Mouse (Mus musculus) spleen, adult 2 months (tissue): ENCODE measurements around the gene Dnajb8. TPM values are rescaled to one million over a fixed set of nuclear protein-coding genes. Genes with fewer than 3 reads are reported as not detected.

Experiments used
- DNase-seq, 2 experiments: peaks; one replicate each; pipeline versions ENCODE4 v3.0.0 to v3.0.0-alpha.2; 2012 to 2021; ENCODE audit warnings: low spot score in 2 of 2, low read depth in 1 of 2
- H3K27ac ChIP-seq: fragments of 200-500 bp; 2 replicates; pipeline ENCODE4 v1.5.1; 2012; ENCODE audit warnings: low read length, inconsistent platforms; ENCODE audit not compliant: insufficient read depth
- H3K27me3 ChIP-seq: fragments of 200-500 bp; 2 replicates; pipeline ENCODE4 v1.6.1; 2012; ENCODE audit warnings: mild to moderate bottlenecking, moderate library complexity, low read length, inconsistent platforms; ENCODE audit not compliant: control insufficient read depth, insufficient read depth
- H3K36me3 ChIP-seq: fragments of 200-500 bp; 2 replicates; pipeline ENCODE4 v1.6.1; 2012; ENCODE audit warnings: mild to moderate bottlenecking, low read length, inconsistent platforms; ENCODE audit not compliant: control insufficient read depth, insufficient read depth
- H3K4me1 ChIP-seq: fragments of 200-500 bp; 2 replicates; pipeline ENCODE4 v1.6.1; 2011; ENCODE audit warnings: inconsistent platforms; ENCODE audit not compliant: control insufficient read depth, insufficient read depth, insufficient read length
- H3K4me3 ChIP-seq: fragments of 200-500 bp; 2 replicates; pipeline ENCODE4 v1.5.1; 2011; ENCODE audit warnings: mild to moderate bottlenecking, inconsistent platforms; ENCODE audit not compliant: insufficient read depth, insufficient read length; ENCODE audit errors: extremely low read depth
- CTCF ChIP-seq: fragments of 200-500 bp; IDR thresholded peaks from 2 replicates; pipeline ENCODE4 v1.5.1; 2011; ENCODE audit warnings: mild to moderate bottlenecking, inconsistent platforms; ENCODE audit not compliant: insufficient read depth, insufficient read length, insufficient replicate concordance; ENCODE audit errors: extremely low read depth
- POLR2A ChIP-seq: fragments of 200-500 bp; IDR thresholded peaks from 2 replicates; pipeline ENCODE4 v1.6.1; 2011; ENCODE audit warnings: low read depth, low read length, inconsistent platforms
- WGBS: fragments of 180-500 bp; shearing (Covaris S2); methylation state at CpG from one replicate; pipeline ENCODE4 v1.1.7; 2018; 5-methylcytosine and 5-hydroxymethylcytosine counted together
- polyA plus RNA-seq: library from polyadenylated mRNA; depleted of rRNA; stranded (reverse); fragments of >200 nt; gene quantifications from 2 replicates; pipeline ENCODE4 v1.2.3, GENCODE M21; 2012

Gene Dnajb8
- polyA plus RNA-seq, 1 experiment = not detected

DNA sequence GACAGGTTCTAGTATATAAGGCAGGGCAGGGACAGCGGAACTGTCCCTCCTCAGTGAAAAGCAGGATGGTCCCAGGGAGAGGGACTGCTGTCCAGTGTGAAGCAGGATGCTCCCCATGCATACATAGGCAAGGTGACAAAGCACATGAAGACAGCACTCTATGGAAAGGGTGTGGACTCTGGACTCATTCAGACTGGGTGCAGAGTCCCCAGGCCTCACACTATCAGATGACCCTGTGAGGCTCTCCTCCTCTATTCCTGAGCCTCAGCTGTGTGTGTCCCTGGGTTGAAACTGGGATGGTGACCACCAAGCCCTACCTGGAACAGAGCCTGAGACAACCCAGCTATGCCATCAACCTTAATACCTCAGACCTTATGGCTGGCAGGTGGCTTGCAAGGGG, 29.3 kb downstream of the Dnajb8 start:
- Histone ChIP-seq H3K27me3 (no peaks in the 10 kb centered on the region), H3K4me3 (no peak overlapping the region), H3K27ac (no peak overlapping the region), H3K4me1 (no peaks in the 10 kb centered on the region), H3K36me3 (peaks cover 5% of the 10 kb centered on the region)
- TF ChIP-seq CTCF (no peak), POLR2A (no peak)
- WGBS = 97% methylated on average over 1 of the region's 1 CpGs
- DNase-seq = no peak

DNA sequence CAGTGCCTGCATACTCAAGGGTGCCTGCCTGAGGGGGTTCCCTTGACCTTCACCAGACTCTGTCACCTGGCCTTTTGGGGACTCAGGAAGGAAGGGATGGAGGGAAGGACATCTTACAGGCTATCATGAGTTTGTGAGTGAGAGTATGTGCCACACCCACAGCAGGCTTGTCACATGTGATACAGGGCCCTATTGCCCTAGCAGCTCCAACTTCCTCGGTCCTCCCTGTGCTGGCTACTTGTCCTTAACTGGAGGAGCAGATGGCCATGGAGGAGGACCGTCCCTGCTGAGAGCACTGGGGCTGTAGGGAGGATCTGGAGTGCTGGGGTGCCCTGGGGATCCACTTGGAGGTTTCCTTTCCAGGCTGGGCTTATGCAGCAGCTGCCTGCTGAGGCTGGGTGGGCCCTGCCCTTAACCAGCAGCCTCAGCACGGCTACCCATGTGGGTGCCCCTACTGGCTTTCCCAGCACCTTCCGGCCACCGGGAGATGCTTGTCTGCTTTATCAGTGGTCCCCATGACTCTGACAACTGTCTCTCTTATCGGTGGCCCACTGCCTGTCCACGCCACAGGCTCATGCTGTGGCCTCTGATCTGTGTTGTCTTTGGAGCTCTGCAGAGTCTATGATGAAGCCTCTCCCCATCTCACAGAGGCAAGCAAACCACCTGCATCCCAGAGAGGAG, 29.9 kb downstream of the Dnajb8 start:
- Histone ChIP-seq H3K4me1 (no peaks in the 10 kb centered on the region), H3K27ac (no peak overlapping the region), H3K36me3 (peaks cover 9% of the 10 kb centered on the region), H3K4me3 (no peak overlapping the region), H3K27me3 (no peaks in the 10 kb centered on the region)
- TF ChIP-seq CTCF (no peak), POLR2A (no peak)
- no peak for DNase-seq
- WGBS = 70% methylated on average over 7 of the region's 7 CpGs

GRCm38 (mm10) chr6:88254082-88254481, 32.0 kb downstream of the Dnajb8 start:
- no peak for DNase-seq
- no peak overlapping the region for H3K27ac ChIP-seq
- no peaks in the 10 kb centered on the region for H3K27me3 ChIP-seq
- no peak overlapping the region for H3K4me3 ChIP-seq
- peaks cover 14% of the 10 kb centered on the region for H3K36me3 ChIP-seq
- WGBS = 51% methylated on average over 6 of the region's 6 CpGs
- no peaks in the 10 kb centered on the region for H3K4me1 ChIP-seq
- TF ChIP-seq POLR2A (no peak), CTCF (no peak)

- no peaks in the 10 kb centered on the region for H3K27me3 ChIP-seq
These were observed 33.4 kb downstream of the Dnajb8 start for GRCm38 (mm10) chr6:88255435-88255834.

GRCm38 (mm10) chr6:88259621-88260020, 37.6 kb downstream of the Dnajb8 start:
- Histone ChIP-seq H3K27ac (no peak overlapping the region), H3K4me3 (no peak overlapping the region), H3K36me3 (peaks cover 14% of the 10 kb centered on the region), H3K27me3 (no peaks in the 10 kb centered on the region), H3K4me1 (no peaks in the 10 kb centered on the region)
- TF ChIP-seq POLR2A (no peak), CTCF (no peak)
- no peak for DNase-seq
- WGBS = 78% methylated on average over 3 of the region's 3 CpGs

More at GRCm38 (mm10) chr6:88255435-88255834, 33.4 kb downstream of the Dnajb8 start:
- Histone ChIP-seq H3K27ac (no peak overlapping the region), H3K36me3 (peaks cover 14% of the 10 kb centered on the region), H3K4me1 (no peaks in the 10 kb centered on the region), H3K4me3 (no peak overlapping the region)
- no peak for DNase-seq
- TF ChIP-seq POLR2A = no peak
- WGBS = 78% methylated on average over 4 of the region's 4 CpGs

GRCm38 (mm10) chr6:88260645-88261044, 38.6 kb downstream of the Dnajb8 start:
- Histone ChIP-seq H3K4me1 (no peaks in the 10 kb centered on the region), H3K4me3 (no peak overlapping the region), H3K36me3 (peaks cover 12% of the 10 kb centered on the region), H3K27me3 (no peaks in the 10 kb centered on the region), H3K27ac (no peak overlapping the region)
- 95% methylated on average over 3 of the region's 3 CpGs for WGBS
- DNase-seq = no peak
- TF ChIP-seq POLR2A (no peak), CTCF (no peak)

DNA sequence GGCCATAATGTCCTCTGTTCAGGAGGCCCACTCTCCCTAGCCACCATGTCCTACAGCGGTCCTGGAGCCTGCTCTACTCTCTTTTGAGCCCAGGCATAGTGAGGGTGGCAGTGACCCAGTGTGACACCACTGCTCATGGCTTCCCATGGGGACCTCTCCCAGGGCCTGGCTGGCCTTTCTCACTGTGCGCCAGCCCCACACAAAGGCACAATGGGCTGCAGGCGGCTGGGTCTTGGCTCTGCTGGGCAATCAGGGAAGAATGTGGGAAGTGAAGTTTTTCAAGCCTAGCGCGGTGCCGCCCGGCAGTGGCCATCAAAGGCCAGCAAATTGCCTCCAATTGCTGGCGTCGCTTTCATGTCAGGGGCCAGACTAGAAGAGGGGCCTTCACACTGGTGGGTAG, 40.1 kb downstream of the Dnajb8 start:
- Histone ChIP-seq H3K36me3 (peaks cover 4% of the 10 kb centered on the region; the same call in 1 of the 2 replicates), H3K4me1 (no peaks in the 10 kb centered on the region), H3K27ac (no peak overlapping the region), H3K27me3 (no peaks in the 10 kb centered on the region), H3K4me3 (no peak overlapping the region)
- TF ChIP-seq POLR2A (no peak), CTCF (no peak)
- 93% methylated on average over 9 of the region's 9 CpGs for WGBS
- no peak for DNase-seq
